Mouse (Mus musculus) intestine, postnatal 0 days (tissue): ENCODE data around the gene St3gal2. TPM values are rescaled to one million over a fixed set of nuclear protein-coding genes. Genes with fewer than 3 reads are reported as not detected.

Experiments
- ATAC-seq: fragments of 200-750 bp; cut with Nextera tagmentation; 2 replicates; pipeline ENCODE4 v1.8.0; 2017; ENCODE audit warnings: mild to moderate bottlenecking, moderate TSS enrichment, moderate library complexity
- H3K27ac ChIP-seq: fragments of 300-500 bp; sonication (generic); 2 replicates; pipeline ENCODE4 v1.5.1; 2014; ENCODE audit warnings: mild to moderate bottlenecking, low read depth, low read length, moderate library complexity
- H3K27me3 ChIP-seq: fragments of 300-500 bp; sonication (generic); replicated peaks from 2 replicates; pipeline ENCODE4 v1.6.1; 2014; ENCODE audit warnings: low read length, mixed read lengths; ENCODE audit not compliant: control insufficient read depth, insufficient read depth
- H3K36me3 ChIP-seq: fragments of 300-500 bp; sonication (generic); 2 replicates; pipeline ENCODE4 v1.6.1; 2014; ENCODE audit warnings: mild to moderate bottlenecking, moderate library complexity; ENCODE audit not compliant: control insufficient read depth, insufficient read depth
- H3K4me1 ChIP-seq: fragments of 300-500 bp; sonication (generic); replicated peaks from 2 replicates; pipeline ENCODE4 v1.6.1; 2014; ENCODE audit warnings: antibody characterized with exemption, low read length, mixed read lengths; ENCODE audit not compliant: control insufficient read depth, insufficient read depth
- H3K4me2 ChIP-seq: fragments of 300-500 bp; sonication (generic); replicated peaks from 2 replicates; pipeline ENCODE4 v1.6.1; 2014; ENCODE audit warnings: low read depth, mild to moderate bottlenecking, moderate library complexity
- H3K4me3 ChIP-seq: fragments of 300-500 bp; sonication (generic); 2 replicates; pipeline ENCODE4 v1.5.1; 2014; ENCODE audit warnings: low read depth, low read length
- H3K9ac ChIP-seq: fragments of 300-500 bp; sonication (generic); 2 replicates; pipeline ENCODE4 v1.6.1; 2014; ENCODE audit warnings: mild to moderate bottlenecking, low read depth, low read length
- H3K9me3 ChIP-seq: fragments of 300-500 bp; sonication (generic); 2 replicates; pipeline ENCODE4 v1.6.1; 2016; ENCODE audit warnings: mixed run types; ENCODE audit not compliant: control insufficient read depth
- CTCF ChIP-seq: sonication (generic); IDR thresholded peaks from 2 replicates; pipeline ENCODE4 v1.5.1; 2016; ENCODE audit warnings: low read depth, mild to moderate bottlenecking, control low read depth, antibody characterized with exemption, moderate library complexity
- WGBS: fragments of 180-500 bp; shearing (Covaris S2); extraction: QIAGEN DNeasy Blood & Tissue Kit; methylation state at CpG from one replicate; pipeline ENCODE4 v1.1.7; 2014; 5-methylcytosine and 5-hydroxymethylcytosine counted together
- polyA plus RNA-seq: library from polyadenylated mRNA; unstranded; fragments of >200 nt; fragmentation: Nextera tagmentation; extraction: Ambion mirVana; gene quantifications from 2 replicates; pipeline ENCODE4 v1.2.1, GENCODE M21; 2015

St3gal2 gene
- polyA plus RNA-seq, 1 experiment from 2014 or later: 5.1 TPM

- no peak for ATAC-seq
- TF ChIP-seq CTCF: no peak
- Histone ChIP-seq H3K4me3 (no peak overlapping the region), H3K36me3 (peaks cover 17% of the 10 kb centered on the region), H3K4me1 (no peaks in the 10 kb centered on the region), H3K27me3 (no peaks in the 10 kb centered on the region), H3K9me3 (no peaks in the 10 kb centered on the region), H3K4me2 (no peak overlapping the region), H3K27ac (no peak overlapping the region), H3K9ac (no peak overlapping the region)
- WGBS: 76% methylated on average over 7 of the region's 9 CpGs
Observed at GRCm38 (mm10) chr8:110895254-110895653, 24.5 kb upstream of the St3gal2 start.

GRCm38 (mm10) chr8:110895812-110896211, 23.9 kb upstream of the St3gal2 start:
- Histone ChIP-seq H3K27ac (no peak overlapping the region), H3K4me1 (0 out of 2 replicates have a peak, but pooled peaks cover 2% of the 10 kb centered on the region), H3K4me3 (no peak overlapping the region), H3K9me3 (no peaks in the 10 kb centered on the region), H3K27me3 (no peaks in the 10 kb centered on the region), H3K4me2 (no peak overlapping the region), H3K9ac (no peak overlapping the region), H3K36me3 (peaks cover 17% of the 10 kb centered on the region)
- no peak for ATAC-seq
- 89% methylated on average over 13 of the region's 13 CpGs for WGBS
- TF ChIP-seq CTCF: no peak

- Histone ChIP-seq H3K4me3 (no peak overlapping the region), H3K4me1 (0 out of 2 replicates have a peak, but pooled peaks cover 3% of the 10 kb centered on the region), H3K36me3 (peaks cover 17% of the 10 kb centered on the region), H3K9me3 (no peaks in the 10 kb centered on the region), H3K27me3 (no peaks in the 10 kb centered on the region), H3K27ac (no peak overlapping the region), H3K9ac (no peak overlapping the region), H3K4me2 (no peak overlapping the region)
- 93% methylated on average over 6 of the region's 6 CpGs for WGBS
- TF ChIP-seq CTCF: no peak
- ATAC-seq: no peak
Observed at GRCm38 (mm10) chr8:110897495-110897894, 22.2 kb upstream of the St3gal2 start.

- H3K27ac ChIP-seq: peak overlapping the region; percentile 70
- H3K4me2 ChIP-seq: peak overlapping the region; percentile 82
- H3K9me3 ChIP-seq: no peaks in the 10 kb centered on the region
- no peak overlapping the region for H3K4me3 ChIP-seq
- H3K4me1 ChIP-seq: 0 out of 2 replicates have a peak, but pooled peaks cover 3% of the 10 kb centered on the region
- WGBS: 25% methylated on average over 3 of the region's 3 CpGs
- TF ChIP-seq CTCF: no peak
- H3K27me3 ChIP-seq: no peaks in the 10 kb centered on the region
- no peak overlapping the region for H3K9ac ChIP-seq
- H3K36me3 ChIP-seq: peaks cover 12% of the 10 kb centered on the region; the same call in 1 of the 2 replicates
- ATAC-seq: peak; percentile 81
Observed at GRCm38 (mm10) chr8:110901056-110901455, 18.7 kb upstream of the St3gal2 start.

GRCm38 (mm10) chr8:110901839-110902578, 17.7 kb upstream of the St3gal2 start, which contains the start of gene Fuk:
Gene Fuk, minus strand, starts transcription at chr8:110902488.
- no peak for TF ChIP-seq CTCF
- Histone ChIP-seq H3K9ac (peak within 1 kb of the TSS; percentile 55), H3K4me3 (peak within 1 kb of the TSS; percentile 76), H3K4me2 (peak within 1 kb of the TSS; percentile 82), H3K27ac (0 out of 2 replicates have a peak within 1 kb of the TSS, but pooled peaks have one; percentile 35), H3K27me3 (no peaks in the 10 kb centered on the region), H3K4me1 (0 out of 2 replicates have a peak, but pooled peaks cover 3% of the 10 kb centered on the region), H3K36me3 (peaks cover 12% of the 10 kb centered on the region; the same call in 1 of the 2 replicates), H3K9me3 (no peaks in the 10 kb centered on the region)
- ATAC-seq: peak; percentile 80
- WGBS: 2% methylated on average over 30 of the region's 30 CpGs

DNA sequence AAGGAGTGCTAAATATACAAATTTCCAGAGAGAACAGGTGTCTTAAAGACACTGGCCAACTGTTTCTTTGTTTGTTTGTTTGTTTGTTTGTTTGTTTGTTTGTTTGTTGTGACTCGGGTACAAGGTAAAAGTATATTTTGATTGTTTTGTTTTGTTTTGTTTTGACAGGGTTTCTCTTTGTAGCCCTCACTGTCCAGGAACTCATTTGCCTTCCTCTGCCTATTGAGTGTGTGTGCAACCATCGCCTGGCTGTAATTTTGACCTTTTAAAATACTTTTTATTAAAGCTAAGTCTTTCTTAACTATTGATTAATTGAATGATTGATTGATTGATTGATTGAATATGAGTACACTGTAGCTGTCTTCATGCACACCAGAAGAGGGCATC, 17.1 kb upstream of the St3gal2 start:
- Histone ChIP-seq H3K9ac (peak overlapping the region; percentile 55), H3K27me3 (no peaks in the 10 kb centered on the region), H3K4me1 (0 out of 2 replicates have a peak, but pooled peaks cover 3% of the 10 kb centered on the region), H3K9me3 (no peaks in the 10 kb centered on the region), H3K27ac (no peak overlapping the region), H3K36me3 (peaks cover 12% of the 10 kb centered on the region; the same call in 1 of the 2 replicates), H3K4me2 (peak overlapping the region; percentile 82), H3K4me3 (peak overlapping the region; percentile 76)
- WGBS: 63% methylated on average over 2 of the region's 2 CpGs
- no peak for TF ChIP-seq CTCF
- no peak for ATAC-seq
